Mouse (Mus musculus): ENCODE measurements at regions not wholly inside any gene's neighbourhood (a gene's known extent, or its start where the extent isn't known, plus 50 kb on each side); places are given as distances from the start of the nearest gene placed in this dataset.

DNA sequence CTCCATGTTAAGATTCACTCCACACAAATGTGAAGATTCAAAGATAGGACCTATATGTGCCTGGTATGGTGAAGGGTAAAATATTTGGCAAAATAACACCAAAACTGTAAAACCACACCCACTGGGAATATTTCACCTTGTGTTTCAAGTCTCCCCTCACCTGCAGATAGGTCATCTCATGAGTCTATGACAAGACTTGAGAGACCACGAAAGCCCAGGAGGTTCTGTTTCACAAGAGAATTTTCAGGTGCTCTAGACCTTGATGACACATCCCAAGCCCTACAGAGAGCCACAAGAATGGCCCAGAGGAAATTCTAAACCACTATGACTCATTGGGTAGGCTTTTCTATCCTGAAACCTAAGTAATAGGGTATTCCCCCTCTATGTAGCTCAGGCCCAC, 1322.4 kb upstream of the A1bg start:
- TF ChIP-seq CTCF (IDR thresholded peaks at IDR 0.05; ENCODE audit: borderline replicate concordance, control insufficient read depth, extremely low read depth, insufficient read depth, low read length, poor library complexity) (no peak), POLR2A (IDR thresholded peaks at IDR 0.05; ENCODE audit: control insufficient read depth, extremely low read depth, insufficient read depth, low read length, poor library complexity) (no peak)
